Mouse (Mus musculus): ENCODE results near the gene Olfr1290. TPM values are rescaled to one million over a fixed set of nuclear protein-coding genes. Genes with fewer than 3 reads are reported as not detected.

The Olfr1290 gene
- polyA plus RNA-seq (2017; shearing (Covaris generic)), result not detected

DNA sequence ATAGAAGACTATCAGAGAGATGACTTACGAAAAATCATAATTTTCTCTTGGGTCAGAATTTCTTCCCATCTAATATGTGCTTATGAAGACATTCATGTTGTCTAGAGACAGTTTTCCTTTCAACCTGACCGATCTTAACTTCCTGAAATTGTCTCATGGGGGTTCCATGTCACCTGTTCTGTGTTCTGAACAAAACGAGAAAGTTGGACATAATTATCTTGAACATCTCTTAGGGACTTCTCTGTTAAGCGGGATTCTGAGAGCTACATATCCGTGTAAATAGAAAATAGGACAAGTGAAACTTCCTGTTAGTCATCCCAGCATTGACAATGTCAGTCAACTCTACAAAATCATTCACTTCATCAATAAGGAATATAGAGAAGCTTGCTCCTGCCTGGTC, at the start of gene Olfr1290:
Gene Olfr1290, minus strand, starts transcription at position 101 of the 400 bp plus-strand sequence.

DNA sequence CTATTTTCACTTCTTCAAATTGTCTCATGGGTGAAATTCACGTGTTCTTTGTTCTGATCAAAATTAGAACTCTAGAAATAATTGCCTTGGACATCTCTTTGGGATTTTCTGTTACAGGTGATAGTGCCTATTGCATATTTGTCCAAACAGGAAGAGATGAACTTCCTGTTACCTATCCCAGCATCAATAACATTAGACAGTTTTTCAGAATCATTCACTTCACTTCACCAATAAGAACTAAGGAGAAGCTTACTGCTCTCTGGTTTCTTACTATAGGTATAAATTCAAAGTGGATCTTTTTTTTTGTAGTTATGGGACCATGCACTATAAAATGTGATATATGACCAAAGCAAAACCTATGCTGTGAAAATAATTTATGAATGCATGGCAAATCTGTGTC, 46.6 kb upstream of the Olfr1290 start, which contains the start of gene Olfr1294:
Gene Olfr1294, minus strand, starts transcription at position 101 of the 400 bp plus-strand sequence.

DNA sequence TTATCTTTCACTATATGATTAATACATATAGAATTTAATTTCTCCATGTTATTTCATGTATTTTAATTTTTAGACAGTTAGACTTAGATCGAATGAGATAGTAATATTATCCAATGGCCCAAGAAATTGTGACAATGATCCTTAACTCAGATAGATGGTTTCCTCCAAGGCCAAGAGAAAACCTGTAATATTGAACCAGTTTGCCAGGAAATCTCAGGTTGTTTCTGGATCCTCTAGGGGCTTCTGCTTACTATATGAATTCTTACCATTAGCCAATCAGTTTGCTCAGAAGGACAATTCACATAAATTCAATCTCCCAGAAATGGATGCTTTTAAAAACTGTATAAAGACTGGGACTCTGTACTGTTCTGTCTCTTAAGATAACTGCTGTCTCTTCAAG, 31.3 kb upstream of the Olfr1290 start, which contains the start of gene Olfr1293-ps:
Gene Olfr1293-ps, plus strand, starts transcription at position 301 of the 400 bp plus-strand sequence.

DNA sequence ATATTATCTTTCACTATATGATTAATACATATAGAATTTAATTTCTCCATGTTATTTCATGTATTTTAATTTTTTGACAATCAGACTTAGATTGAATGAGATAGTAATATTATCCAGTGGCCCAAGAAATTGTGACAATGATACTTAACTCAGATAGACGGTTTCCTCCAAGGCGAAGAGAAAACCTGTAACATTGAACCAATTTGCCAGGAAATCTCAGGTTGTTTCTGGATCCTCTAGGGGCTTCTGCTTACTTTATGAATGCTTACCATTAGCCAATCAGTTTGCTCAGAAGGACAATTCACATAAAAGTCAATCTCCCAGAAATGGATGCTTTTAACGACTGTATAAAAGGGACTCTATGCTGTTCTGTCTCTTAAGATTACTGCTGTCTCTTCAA, 3.3 kb upstream of the Olfr1290 start, which contains the start of gene Olfr1291-ps1:
Gene Olfr1291-ps1, plus strand, starts transcription at position 301 of the 400 bp plus-strand sequence.

DNA sequence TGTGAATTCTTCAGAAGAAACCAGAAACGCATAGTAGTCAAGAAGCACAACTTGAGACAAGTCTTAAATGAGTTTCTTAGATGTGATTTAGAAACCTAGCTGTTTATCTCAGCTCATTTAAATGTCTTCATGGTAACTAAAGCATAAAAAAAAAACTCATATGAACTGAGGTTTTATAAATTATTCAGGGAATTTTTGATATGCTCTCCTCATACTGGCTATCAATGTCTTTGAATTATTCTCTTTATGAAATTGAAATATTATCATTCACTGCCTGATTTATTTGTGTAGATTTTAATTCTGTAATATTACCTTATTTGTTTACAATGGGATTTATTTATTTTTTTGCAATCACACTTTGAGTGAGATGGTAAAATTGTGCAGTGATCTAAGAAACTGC, 13.1 kb downstream of the Olfr1290 start, which contains the start of gene Olfr1289:
Gene Olfr1289, plus strand, starts transcription at position 301 of the 400 bp plus-strand sequence.

DNA sequence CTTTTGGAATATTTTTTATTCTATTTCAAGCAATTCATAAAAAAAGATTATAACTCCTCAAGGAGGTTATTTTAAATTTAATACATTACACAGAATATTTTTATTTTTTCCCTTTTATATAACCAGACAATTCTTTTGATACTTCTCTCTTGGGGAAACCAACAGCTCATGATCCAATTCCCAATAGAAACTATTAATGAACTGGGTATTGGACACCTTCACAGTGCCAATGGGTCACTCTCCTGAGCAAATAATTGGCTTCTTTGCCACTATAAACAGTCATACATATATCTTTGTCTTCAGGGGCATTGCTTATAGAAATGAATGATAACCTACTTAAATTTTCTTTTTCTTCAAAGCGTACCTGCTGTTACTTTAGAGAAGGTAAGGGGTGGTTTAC, 19.8 kb downstream of the Olfr1290 start, which contains the start of gene Olfr1288:
Gene Olfr1288, plus strand, starts transcription at position 301 of the 400 bp plus-strand sequence.

DNA sequence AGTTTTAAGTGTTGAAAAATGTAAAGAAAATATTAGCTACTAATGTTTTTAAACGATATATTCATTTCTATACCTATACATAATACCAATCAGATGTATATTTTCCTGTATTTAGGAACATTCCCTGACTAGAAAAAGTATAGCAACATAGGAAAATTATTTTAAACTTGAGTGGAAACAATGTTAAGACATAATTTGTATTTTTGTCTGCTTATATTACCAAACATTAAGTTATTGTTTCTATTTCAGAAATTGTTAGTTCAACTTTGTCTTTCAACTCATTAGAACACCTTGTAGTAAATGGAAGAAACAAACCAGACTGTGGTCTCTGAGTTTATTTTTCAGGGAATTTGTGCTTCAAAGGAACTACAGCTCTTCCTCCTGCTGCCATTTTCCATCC, 44.8 kb downstream of the Olfr1290 start, which contains the start of gene Olfr1287:
Gene Olfr1287, plus strand, starts transcription at position 301 of the 400 bp plus-strand sequence.

Other genes starting within 250 kb of the Olfr1290 start
- gene Olfr1276, start 239.3 kb downstream of the Olfr1290 start, polyA plus RNA-seq (2017; shearing (Covaris generic)), result not detected
- gene Olfr1277, start 219.7 kb downstream of the Olfr1290 start, polyA plus RNA-seq (2017; shearing (Covaris generic)), result 0.12 TPM
- not detected for gene Olfr1278, start 203.7 kb downstream of the Olfr1290 start, polyA plus RNA-seq (2017; shearing (Covaris generic))
- gene Olfr1279, start 193.2 kb downstream of the Olfr1290 start, polyA plus RNA-seq (2017; shearing (Covaris generic)), result not detected
- gene Olfr1280, start 179.8 kb downstream of the Olfr1290 start, polyA plus RNA-seq (2017; shearing (Covaris generic)), result not detected
- gene Olfr1281, start 167.3 kb downstream of the Olfr1290 start, polyA plus RNA-seq (2017; shearing (Covaris generic)), result not detected
- not detected for gene Olfr1282, start 157.8 kb downstream of the Olfr1290 start, polyA plus RNA-seq (2017; shearing (Covaris generic))
- gene Olfr1283, start 127.0 kb downstream of the Olfr1290 start, polyA plus RNA-seq (2017; shearing (Covaris generic)), result not detected
- gene Olfr1284, start 118.3 kb downstream of the Olfr1290 start, polyA plus RNA-seq (2017; shearing (Covaris generic)), result 0.34 TPM
- not detected for gene Olfr1286, start 70.7 kb downstream of the Olfr1290 start, polyA plus RNA-seq (2017; shearing (Covaris generic))
- gene Olfr1287, start 44.7 kb downstream of the Olfr1290 start, polyA plus RNA-seq (2017; shearing (Covaris generic)), result not detected
- gene Olfr1288, start 19.7 kb downstream of the Olfr1290 start, polyA plus RNA-seq (2017; shearing (Covaris generic)), result not detected
- gene Olfr1289, start 13.0 kb downstream of the Olfr1290 start, polyA plus RNA-seq (2017; shearing (Covaris generic)), result not detected
- 0.10 TPM for gene Olfr1291-ps1, start 3.4 kb upstream of the Olfr1290 start, polyA plus RNA-seq (2017; shearing (Covaris generic))
- not detected for gene Olfr1293-ps, start 31.4 kb upstream of the Olfr1290 start, polyA plus RNA-seq (2017; shearing (Covaris generic))
- gene Olfr1294, start 46.5 kb upstream of the Olfr1290 start, polyA plus RNA-seq (2017; shearing (Covaris generic)), result not detected
- gene Olfr1295, start 75.9 kb upstream of the Olfr1290 start, polyA plus RNA-seq (2017; shearing (Covaris generic)), result not detected
- gene Olfr1297, start 132.7 kb upstream of the Olfr1290 start, polyA plus RNA-seq (2017; shearing (Covaris generic)), result not detected
- gene Olfr1298, start 155.4 kb upstream of the Olfr1290 start, polyA plus RNA-seq (2017; shearing (Covaris generic)), result not detected
- not detected for gene Olfr1299, start 167.6 kb upstream of the Olfr1290 start, polyA plus RNA-seq (2017; shearing (Covaris generic))

Data from effector memory CD4-positive, alpha-beta T cell, adult 5 months (primary cell).